Mouse (Mus musculus): Measurements from ENCODE around the gene Ypel4.
"Not testable (repeated sequence)": the region's sequence is repeated elsewhere in the genome, so short reads cannot be mapped to it uniquely, and the experiment has no call there.

Ypel4 gene

GRCm38 (mm10) chr2:84727172-84727858 lies 6.5 kb upstream of the Ypel4 start, which contains the start of gene Clp1:
Gene Clp1, minus strand, starts transcription at chr2:84727350.
- DNase-seq (ENCODE audit: low spot score in 2 of 2) = peak; percentile 88 to 94

DNA sequence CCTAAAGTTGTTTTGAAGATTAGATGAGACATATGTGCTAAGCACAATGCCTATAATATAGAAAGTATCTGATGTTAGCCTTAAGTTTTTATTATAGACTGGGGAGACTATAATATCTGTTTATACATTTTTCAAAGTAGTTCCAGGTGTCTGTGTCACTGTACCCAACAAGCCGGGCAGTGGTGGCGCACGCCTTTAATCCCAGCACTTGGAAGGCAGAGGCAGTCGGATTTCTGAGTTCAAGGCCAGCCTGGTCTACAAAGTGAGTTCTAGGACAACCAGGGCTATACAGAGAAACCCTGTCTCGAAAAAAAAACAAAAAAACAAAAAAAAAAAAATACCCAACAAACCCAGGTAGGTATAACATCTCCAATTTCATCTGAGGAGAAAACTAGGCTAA lies 5.7 kb upstream of the Ypel4 start:
- DNase-seq (ENCODE audit: low spot score in 2 of 2) = not testable (repeated sequence)

DNA sequence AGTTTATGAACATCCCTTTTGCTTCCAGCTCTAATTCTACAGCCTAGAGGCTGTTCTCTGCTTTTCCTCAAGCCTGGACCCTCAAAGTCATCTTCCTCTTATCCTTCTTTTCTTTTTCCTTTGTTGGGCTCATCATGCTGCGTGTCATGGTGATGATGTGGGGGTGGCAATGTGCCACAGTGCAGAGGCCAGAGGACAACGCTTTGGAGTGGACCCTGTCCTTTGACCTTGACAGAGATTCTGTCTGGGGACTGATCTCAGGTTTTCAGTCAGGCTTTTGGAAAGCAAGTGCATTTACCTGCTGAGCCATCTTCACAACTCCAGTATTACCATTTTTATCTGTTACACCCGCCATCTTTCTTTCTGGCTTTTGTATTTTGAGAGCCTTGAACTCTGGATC lies 2.7 kb upstream of the Ypel4 start:
- no peak for DNase-seq (ENCODE audit: low spot score in 2 of 2)

DNA sequence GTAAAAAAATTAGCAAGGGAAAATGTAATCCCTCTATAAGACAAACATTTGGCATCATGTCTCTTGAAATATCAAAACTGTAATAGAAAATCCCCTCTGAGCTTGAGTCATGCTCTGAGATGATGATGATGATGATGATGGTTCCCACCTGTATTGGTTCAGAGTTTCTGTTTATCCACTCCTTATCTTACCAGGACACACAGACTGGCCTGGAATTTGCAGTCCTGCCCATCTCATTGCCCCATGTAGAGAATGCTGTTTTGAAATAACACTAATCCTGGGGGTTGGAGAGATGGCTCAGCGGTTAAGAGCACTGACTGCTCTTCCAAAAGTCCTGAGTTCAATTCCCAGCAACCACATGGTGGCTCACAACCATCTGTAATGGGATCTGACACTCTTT lies 1.5 kb upstream of the Ypel4 start:
- DNase-seq (ENCODE audit: low spot score in 2 of 2) = no peak

DNA sequence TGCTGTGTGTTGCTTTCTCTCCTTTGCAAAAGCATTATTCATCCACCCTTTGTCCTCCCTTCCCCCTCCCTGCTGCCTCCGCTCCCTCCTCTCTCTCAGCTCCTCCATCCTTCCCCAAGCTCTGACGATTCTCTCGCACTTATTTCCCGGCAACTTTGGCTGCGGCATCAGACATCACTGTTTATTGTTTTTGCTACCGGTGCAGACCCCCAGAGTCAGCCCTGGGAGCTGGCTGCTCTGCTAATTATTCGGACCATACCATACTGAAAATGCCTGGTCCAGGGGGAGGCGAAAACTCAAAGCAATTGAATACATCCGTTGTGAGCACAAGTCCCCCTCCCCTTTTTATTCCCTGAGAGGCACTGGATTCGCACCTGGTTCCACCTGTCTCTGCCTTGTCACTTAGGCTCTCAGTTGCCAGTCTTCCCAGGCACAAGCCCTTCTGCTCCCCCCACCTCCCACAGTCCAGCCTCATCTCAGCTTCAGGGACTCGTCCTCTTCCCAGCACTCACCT lies 550 bp downstream of the Ypel4 start:
- DNase-seq (ENCODE audit: low spot score in 2 of 2) = no peak

DNA sequence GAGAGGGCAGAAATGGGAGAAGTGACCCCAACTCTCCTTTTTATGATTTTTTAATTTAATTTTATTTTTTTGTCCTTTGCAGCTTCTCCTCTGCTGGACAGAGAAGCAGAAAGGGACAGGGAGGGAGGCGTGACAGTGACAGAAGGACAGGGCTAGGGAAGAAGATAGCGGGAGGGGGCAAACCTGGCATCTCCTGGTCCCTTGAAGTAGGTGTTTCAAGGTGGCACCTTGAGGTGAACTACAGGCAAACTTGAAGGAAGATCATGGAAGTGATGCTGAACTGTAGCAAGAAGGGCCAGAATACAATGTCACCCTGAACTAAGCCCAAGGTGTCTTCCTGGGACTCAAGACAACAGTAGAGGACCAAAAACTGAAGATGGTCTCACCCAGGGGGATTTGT lies 1.1 kb downstream of the Ypel4 start:
- DNase-seq (ENCODE audit: low spot score in 2 of 2) = no peak

GRCm38 (mm10) chr2:84735346-84735920 lies 1.6 kb downstream of the Ypel4 start:
- no peak for DNase-seq (ENCODE audit: low spot score in 2 of 2)

- no peak for DNase-seq (ENCODE audit: low spot score in 2 of 2)
Observed at GRCm38 (mm10) chr2:84736312-84737161, 2.7 kb downstream of the Ypel4 start.

DNA sequence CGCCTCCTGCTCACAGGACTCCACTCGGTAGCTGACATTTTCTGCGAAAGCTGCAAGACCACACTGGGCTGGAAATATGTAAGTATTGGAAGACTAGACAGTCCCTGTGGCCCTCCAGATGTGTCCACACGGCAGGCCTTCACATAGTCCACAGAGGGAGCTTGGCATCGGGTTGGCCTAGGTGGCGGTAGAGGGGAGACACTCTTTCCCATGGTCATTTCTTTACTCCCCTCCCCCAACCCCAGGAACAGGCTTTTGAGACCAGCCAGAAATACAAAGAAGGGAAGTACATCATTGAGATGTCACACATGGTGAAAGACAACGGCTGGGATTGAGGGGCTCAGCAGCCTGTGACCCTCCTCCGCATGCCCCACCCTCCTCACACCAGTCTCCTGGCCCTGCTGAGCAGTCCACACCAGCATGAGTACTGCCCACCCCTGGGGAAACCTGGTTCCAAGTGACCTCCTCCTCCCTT lies 3.6 kb downstream of the Ypel4 start:
- no peak for DNase-seq (ENCODE audit: low spot score in 2 of 2)

DNA sequence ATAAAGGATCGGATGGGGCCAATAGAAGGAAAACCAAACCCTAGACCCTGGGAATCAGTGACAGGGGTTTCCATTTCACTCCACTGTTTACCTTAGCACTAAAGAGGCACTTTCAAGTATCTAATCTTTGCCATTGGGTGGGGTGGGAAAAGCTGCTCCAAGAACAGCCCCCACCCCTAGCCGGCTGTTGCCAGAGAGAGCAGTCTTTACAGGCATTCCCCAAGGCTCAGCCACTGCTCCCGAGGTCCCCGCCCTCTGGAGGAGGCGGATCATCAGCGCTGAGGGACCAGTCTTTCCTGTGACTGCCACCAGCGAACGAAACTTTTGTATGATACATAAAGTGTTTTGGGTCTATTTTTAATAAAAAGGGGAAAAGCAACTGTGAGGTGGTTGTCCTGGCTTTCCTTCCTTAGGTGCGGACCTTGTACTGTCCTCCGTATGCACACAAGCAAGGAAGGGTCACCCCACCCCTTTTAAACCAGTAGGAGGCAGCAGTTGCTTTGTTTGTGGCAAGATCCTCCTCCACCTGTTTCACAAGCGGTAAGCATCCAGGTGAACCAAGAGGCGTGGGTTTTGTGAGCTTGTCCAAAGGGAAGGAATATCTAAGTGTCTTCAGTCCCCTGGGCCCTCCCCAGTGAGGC lies 4.5 kb downstream of the Ypel4 start:
- DNase-seq (ENCODE audit: low spot score in 2 of 2) = no peak

DNA sequence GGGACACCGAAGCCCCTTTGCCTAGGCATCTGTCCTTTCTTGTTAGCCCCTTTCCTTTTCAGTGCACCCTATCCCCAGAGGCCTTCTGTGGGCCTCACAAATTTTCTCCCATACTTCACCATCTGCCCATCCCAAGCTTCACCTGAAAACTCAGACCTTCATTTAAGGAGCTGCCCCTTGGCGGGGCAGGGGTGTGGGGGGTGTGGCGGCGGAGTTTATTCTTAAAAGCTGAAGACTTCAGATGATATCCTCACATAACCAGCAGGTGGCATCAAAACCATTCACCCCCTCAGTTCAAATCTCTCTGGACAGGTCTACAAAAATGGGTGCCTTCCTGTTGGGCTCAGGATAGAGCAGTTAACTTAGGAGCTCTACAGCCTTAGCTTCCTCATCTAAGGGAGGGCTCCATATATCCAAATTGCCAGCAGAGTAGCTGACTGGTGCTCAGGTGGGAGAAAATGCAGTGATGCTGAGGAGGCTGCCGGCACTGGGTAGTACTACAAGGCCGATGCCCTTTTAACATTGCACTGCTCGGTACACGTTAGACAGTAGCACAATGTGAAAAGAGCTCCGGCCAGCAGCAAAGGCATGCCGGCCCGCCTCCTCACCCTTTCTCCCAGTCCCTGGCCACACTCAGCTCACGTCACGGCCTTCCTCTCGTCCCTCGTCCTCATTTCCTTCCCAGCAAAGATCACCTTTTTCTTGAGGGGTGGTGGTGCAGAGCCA lies 6.9 kb downstream of the Ypel4 start:
- DNase-seq (ENCODE audit: low spot score in 2 of 2) = no peak

DNA sequence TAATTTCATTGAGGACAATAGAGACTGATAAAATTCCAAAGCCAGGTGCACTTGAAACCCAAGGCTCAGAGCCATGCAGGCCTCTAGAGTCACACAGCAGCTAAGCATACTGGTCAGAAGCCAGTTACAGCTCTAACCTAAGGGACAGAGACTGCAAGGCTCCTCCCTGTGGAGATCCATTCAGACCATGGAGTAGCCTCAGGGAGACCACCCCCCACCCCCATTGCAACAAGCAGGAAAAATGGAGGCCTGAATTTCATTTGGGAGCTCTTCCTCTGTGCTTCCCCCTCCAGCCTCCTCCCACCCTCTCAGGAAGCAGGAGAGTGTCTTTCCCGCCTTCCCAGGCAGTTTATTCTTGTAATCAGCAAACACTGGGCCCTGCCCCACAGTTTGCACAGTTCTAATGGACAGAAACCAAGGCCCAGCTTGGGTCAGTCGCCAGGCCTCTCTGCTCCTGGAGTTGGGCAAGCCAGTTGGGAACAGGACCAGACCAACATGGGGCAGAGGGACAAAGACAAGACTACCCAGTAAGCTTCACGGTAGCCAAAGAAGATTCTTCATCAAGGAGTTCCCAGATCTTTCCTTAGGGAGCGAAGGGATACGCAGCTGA lies 8.1 kb downstream of the Ypel4 start:
- DNase-seq (ENCODE audit: low spot score in 2 of 2) = no peak

DNA sequence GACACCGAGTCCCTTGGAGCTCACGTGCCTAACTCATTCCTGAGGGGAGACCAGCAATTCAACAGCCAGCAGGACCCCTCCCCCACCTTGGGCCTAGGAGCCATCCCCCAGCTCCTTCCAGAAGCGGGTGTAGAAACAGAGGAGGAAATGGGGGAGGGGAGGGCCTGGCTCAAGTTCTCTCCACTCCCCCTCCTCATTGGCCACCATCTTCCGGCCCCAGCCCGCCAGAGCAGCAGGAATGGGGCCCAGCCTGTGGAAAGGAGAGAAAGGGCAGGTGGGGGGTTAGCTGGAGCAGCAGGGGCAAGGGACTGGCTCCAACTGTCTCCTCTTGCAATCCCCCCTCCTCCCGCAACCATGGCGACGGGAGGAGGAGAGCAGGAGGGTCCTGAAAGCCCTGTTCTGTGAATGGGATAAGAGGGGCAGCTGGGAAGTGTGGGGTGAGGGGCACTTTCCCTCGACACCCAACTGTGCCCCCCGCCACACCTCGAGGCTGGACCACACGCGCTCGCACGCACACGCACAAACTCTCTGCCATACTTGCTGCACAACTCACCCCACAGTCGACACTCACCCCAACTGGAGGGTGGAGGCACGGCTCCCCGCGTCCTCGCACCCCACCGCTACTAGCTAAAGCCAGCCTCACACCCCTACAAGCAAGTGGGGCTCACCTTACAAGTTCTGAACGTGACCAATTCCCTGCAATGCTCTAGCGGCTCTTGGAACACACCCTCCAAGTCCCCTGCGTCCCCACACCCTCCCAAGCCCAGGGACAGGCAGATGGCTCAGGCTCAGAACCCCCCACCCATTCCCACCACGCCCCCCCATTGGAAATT lies 8.8 kb downstream of the Ypel4 start:
- no peak for DNase-seq (ENCODE audit: low spot score in 2 of 2)

DNA sequence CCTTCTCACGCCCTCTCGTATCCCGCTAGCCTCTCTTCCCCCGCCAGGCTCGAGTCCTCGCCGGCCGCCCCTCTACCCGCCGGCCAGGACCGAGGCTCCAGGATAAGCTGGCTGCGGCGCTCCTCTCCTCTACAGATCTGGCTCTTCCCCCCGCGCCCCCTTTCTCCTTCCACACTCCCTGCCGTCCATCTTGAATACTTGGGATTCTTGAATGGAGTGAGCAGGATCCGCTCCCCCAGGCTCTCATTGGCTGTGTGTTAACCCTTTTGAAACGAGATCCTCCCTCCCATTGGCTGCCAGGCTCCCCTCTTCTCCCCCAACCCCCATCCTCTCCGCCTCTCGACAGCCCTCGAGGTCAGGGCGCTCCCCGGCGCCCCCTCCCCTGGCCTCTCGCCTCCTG lies 9.7 kb downstream of the Ypel4 start, which contains the start of gene Gm19426:
Gene Gm19426 (minus strand): TSS at position 95 of the 400 bp plus-strand sequence.
- DNase-seq (ENCODE audit: low spot score in 2 of 2) = peak in 1 of 2 experiments; percentile 34

GRCm38 (mm10) chr2:84744126-84744525 lies 10.3 kb downstream of the Ypel4 start:
- DNase-seq (ENCODE audit: low spot score in 2 of 2) = no peak

DNA sequence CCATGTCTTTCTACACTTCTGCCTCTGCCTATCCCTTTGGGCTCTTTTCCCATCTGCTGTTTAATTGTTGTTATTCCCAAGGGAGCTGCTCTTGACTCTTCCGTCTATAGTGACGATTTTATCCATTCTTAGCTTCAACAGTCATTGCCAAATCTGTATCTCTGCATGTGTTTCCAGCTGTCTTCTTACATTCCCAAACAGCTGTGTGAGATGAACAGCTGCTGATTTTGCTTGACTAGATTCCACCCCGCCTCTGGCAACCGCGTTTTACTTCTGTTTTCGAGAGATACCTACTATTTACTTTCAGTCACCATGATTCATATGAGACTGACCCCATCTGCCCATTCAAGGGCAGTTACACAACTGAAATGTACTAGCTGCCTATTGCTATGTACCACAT lies 16.3 kb downstream of the Ypel4 start:
- no peak for DNase-seq (ENCODE audit: low spot score in 2 of 2)

GRCm38 (mm10) chr2:84756245-84756644 lies 22.4 kb downstream of the Ypel4 start:
- no peak for DNase-seq (ENCODE audit: low spot score in 2 of 2)

GRCm38 (mm10) chr2:84757026-84757682 lies 23.3 kb downstream of the Ypel4 start:
- no peak for DNase-seq (ENCODE audit: low spot score in 2 of 2)

DNA sequence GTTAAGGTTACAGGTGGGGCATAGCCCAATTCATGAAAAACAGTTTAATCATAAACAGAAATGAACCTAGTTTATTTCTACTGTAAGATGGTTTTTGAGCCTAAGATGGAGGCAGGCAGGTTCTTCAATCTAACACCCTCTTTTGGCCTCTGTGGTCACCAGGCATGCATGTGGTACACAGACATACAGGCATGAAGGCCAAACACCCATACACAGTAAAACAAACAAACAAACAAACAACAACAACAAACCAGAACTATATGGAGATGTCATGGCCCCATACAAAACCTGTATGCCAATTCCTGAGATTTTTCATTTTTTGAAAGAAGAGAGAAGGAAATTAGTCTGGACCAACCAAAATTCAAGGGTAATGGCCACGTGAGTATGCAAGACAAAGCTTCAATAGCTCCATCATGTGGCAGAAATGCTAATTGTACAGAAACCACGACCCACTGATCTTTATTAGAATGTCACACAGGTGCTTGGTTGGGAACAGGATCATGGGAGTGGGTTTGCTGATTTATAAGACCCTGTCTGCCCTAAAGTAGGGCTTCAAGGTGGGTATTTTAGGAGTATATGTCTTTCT lies 24.8 kb downstream of the Ypel4 start:
- DNase-seq (ENCODE audit: low spot score in 2 of 2) = no peak

All from urinary bladder, adult 18-20 months (tissue).